Mouse (Mus musculus): ENCODE results near the gene Znhit2.

DNA sequence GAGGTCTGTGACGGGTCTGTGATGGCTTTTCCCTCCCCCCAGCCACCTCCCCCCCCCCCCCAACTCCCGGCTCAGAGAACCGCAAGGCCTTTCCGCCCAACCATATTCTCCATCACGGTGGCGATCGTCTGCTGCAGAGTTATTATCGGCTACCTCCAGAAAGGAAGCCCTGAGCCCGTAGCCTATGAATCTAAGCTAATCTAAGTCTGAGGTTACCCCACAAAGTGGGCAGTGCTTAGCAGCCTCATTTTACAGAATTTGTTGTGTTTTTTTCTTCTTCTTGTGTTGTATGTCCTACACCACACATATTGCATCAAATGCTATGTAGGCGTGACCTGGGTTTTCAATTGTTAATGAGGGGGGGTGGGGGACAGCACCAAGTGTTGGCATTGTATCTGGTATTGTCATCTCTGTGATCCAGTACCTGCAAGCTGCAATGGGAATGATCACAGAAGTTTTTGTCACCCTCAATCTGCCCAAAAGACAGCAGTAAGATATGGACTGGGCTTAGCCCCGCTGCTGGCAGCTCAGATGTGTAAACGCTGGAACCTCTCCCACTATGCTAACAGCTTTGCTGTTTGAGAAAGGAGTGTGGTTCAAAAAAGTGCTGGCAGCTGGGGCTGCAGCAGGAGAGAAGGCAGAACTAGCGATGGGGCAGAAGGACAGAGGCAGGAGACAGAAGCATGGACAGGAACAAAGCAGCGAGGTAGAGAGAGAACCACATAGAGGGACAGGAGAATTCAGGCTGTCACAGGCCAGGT, 30.3 kb upstream of the Znhit2 start:
- TF ChIP-seq POLR2A (IDR thresholded peaks at IDR 0.05; ENCODE audit: low read depth, low read length) (no peak), CTCF (conservative IDR thresholded peaks at IDR 0.05; ENCODE audit: insufficient read depth, insufficient read length, low read depth, low read length) (no peak)
